Mouse (Mus musculus): Measurements from ENCODE around the gene Mrpl3.

DNA sequence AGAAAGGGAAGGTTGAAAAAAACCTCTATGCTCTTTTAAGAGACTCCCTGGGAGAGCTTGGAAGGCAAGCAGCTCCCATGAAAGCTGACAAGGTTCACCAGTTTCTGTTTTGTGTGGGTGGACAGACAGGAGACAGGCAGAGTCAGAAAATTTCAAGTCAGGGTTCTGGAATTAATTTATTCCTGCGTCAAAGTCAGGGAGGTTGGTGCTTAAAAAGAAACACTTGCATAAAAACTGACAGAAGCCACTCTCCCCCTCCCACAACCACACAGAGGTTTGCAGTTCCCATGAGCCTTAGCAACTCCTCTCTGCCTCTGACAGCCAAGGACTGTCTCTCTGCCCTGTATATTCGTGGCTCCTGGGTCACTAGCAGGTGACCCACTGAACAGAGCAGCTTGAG, 42.3 kb upstream of the Mrpl3 start:
- TF ChIP-seq CTCF (conservative IDR thresholded peaks at IDR 0.05; ENCODE audit: low read length) (no peak), POU5F1 (IDR thresholded peaks at IDR 0.05; ENCODE audit: borderline replicate concordance, low read length) (no peak), NANOG (IDR thresholded peaks at IDR 0.05; ENCODE audit: borderline replicate concordance, low read length) (no peak)

Measured in E14TG2a.4 (cell line).